Mouse (Mus musculus): ENCODE data around the gene Gm36079.
"Not testable (repeated sequence)": the region's sequence is repeated elsewhere in the genome, so short reads cannot be mapped to it uniquely, and the experiment has no call there.

GRCm38 (mm10) chr13:120037881-120038280, 11.1 kb upstream of the Gm36079 start:
- not testable (repeated sequence) for TF ChIP-seq POLR2A (IDR thresholded peaks at IDR 0.05; ENCODE audit: insufficient read depth, low read length); CTCF (IDR thresholded peaks at IDR 0.05; ENCODE audit: low read depth, low read length)
